Mouse (Mus musculus): ENCODE data around the gene Prr15.

DNA sequence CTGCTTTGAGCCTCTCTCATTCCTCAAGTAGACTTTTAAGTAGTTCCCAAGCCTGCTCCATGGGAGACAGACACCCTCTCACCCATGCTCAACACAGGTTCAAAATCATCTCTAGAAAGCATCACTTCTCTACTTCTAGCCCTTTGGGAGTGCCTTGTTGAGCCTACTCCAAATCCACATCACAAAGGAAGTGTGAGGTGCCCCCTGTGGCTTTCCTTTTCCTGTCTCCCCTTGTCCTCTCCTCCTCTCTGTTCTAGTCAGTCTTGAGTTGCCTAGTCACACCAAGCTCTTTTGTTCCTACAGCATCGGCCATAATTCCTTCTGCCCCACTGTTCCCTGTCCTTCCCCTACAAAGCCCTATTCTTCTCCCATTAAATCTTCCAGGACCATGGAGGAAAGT lies 42.3 kb upstream of the Prr15 start:
- no peak for TF ChIP-seq CTCF (IDR thresholded peaks at IDR 0.05; ENCODE audit: control insufficient read depth, insufficient read depth, insufficient read length)
- no peak for TF ChIP-seq MYOD1 (IDR thresholded peaks at IDR 0.05; ENCODE audit: control insufficient read depth, insufficient read length, low read depth)
- no peak for TF ChIP-seq MAX (IDR thresholded peaks at IDR 0.05)
- TF ChIP-seq USF1 (IDR thresholded peaks at IDR 0.05; ENCODE audit: low read depth): no peak
- no peak for TF ChIP-seq FOSL1 (IDR thresholded peaks at IDR 0.05; ENCODE audit: insufficient read depth, low read length, poor library complexity, severe bottlenecking)

All from C2C12 (cell line).